Mouse (Mus musculus): ENCODE measurements around the gene Noc2l.

Gene Noc2l

DNA sequence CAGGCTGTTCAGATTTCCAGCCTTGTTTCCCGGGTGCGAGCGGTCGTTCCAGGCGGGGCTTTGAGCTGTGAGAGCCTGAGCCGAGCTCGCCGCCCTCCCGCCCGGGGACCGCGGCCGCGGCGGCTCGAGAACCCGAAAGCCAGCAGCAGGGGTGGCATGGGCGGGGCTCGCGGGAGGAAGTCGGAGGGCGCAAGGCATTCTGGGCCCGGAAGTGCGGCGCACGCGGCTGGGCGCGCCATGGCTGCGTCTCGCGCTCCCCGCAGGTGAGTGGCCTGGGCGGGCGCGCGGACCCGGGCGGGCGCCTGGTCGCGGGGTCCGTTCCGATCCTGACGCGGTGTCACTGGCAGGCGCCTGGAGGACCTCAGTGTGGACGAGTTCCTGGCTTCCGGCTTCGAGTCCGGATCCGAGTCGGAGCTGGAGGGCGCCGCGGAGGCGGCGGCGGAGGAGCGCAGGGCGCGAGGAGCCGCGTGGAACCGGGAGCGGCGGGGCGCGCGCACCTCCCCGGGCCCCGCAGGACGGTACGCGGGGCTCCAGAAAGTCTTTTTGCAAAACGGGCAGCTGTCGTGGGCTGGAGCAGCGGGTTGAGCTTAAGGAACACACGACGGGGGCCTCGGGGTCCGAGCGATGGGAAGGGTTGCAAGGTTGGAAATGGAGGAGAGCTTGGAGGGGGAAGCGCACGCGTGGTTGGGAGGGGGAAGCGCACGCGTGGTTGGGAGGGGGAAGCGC, at the start of gene Noc2l:
Gene Noc2l, plus strand, starts transcription at position 203 of the 726 bp plus-strand sequence.
- DNase-seq (ENCODE audit: low spot score), result peak; percentile 79

- no peak for DNase-seq (ENCODE audit: low spot score)
Observed at GRCm38 (mm10) chr4:156188162-156188810, 47.5 kb upstream of the Noc2l start.

DNA sequence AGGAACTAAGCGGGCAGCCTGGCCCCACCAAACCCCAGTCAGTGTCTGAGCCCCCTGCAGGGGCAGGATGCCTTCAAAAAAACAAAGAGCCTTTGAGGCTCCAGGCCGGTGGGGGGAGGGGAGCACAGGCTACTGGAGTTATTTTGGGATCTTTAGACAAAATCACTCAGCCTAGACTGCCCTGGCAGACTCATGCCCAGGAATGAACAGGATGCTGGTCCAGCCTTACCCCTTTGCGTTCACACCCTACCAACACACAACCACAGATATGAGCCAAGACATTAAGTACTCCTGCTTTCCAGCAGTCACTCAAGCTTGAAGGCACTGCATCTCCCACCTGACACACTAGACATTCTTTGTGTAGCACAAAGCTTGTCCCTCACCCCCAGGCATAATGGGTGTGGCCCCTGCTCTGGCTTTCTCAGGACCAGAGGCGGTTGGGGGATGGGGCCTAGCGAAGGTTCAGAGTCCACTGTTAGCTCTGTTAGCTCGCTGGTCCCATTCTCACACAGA, 46.9 kb upstream of the Noc2l start:
- DNase-seq (ENCODE audit: low spot score), result no peak

DNA sequence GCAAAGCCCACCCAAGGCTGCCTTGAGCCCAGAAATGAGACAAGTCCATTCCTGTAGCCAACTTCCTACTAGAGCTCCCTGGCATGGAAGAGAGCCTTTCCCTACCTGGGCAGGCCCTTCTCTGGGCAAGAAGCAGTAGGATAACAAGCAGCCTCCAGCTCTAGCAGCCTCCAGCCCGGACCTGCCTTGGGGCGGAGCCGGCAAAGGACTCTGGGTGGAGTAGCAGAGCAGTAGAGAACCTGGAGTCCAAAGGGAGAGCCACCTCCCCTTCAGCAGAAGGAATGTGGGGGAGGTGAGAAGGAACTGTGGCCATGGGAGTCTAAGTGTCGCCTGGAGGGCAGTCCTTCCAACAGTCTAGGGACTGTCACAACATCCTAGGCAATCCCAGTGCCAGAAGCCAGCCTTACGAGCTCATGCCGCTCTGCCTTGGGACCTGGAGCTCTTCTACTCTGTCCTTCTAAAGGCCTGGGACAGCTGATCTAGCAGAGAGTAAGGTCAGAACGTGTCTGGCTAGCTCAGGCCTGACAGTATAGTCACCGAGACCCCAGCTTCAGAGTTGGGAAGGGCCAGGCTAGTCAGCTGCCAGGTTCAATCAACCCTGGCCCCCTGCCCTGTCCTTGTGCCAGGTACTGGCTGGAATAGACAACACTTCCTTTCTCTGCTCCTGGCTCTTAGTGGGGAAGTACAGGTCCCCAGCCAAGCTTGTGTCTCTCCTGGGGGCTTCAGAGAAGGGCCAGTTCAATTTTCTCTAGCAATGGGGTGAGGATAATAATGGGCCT, 43.2 kb upstream of the Noc2l start:
- DNase-seq (ENCODE audit: low spot score), result no peak

- no peak for DNase-seq (ENCODE audit: low spot score)
Observed at GRCm38 (mm10) chr4:156193200-156193590, 42.6 kb upstream of the Noc2l start.

- DNase-seq (ENCODE audit: low spot score), result no peak
Observed at GRCm38 (mm10) chr4:156193906-156194305, 41.9 kb upstream of the Noc2l start.

GRCm38 (mm10) chr4:156194346-156194745, 41.5 kb upstream of the Noc2l start:
- no peak for DNase-seq (ENCODE audit: low spot score)

DNA sequence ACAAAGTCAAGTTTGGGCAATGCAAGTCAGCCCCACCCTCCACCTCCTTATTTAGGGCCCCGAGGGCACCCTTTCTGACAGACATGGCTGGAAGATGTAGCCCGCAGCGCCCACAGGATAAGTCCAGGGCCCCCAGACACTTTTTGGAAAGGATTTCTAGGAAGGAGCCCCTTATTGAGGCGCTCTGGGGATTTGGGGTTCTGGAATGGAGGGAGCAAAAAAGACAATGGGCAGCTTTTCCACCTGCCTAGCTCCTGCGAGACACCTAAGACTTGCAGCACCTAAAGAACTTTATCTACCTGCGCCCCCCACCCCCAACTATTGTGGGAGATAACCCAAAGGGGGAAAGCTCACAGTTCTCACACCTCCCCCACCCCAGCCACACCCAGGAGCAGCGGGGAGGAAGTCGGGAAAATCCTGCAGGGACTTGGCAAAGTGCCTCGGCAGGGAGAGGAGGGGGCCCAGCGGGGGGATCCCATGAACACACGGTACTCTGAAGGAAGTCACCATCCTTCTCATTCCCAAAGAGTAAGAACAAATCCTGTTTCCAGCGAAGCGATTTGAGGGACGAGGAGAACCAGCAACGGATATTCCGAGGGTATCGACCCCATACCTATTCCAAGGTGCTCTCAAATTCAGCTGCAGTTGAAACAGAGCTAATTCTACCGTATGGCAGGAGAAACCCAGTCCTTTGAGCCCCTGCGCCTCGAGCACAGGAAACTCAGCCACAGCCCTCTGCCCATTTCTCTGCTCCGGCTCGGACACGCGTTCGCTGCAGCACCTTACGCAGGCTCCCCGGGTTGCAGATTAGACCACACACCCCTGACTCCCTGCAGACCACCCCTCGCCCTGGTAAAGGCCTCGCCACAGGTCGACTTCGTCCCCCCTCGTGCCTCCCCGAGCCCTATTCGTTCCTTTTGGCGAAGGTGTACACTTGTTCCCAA, 39.6 kb upstream of the Noc2l start:
- no peak for DNase-seq (ENCODE audit: low spot score)

DNA sequence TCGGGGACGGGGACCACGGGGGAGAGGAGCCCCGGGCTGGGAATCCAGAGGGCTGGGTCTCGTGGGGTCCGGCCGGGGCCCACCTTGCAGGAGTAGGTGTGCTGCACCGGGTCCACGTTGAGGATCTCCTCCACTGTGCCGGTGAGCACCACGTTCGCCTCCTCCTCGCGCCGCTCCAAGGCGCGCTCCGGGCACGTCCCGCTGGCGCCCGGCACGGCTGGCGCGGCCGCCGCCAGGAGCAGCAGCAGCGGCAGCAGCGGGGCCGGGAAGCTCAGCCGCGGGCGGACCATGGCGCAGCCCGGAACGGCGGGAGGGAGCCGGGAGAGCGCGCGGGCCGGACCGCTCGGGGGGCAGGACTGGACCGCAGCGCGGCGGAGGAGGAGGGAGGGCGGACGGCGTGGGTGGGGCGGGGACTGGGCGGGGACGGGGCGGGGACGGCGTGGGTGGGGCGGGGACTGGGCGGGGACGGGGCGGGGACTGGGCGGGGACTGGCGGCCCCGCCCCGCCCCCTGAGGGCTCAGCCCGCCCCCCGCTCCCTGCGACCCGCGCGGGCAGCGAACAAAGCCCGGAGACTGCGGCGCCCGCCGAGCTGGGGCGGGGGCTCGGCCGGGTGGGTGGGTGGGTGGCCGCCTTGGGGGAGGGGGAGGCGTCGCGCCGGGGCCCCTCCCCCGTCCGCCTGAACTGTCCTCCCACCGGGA, 38.5 kb upstream of the Noc2l start, which contains the start of gene Agrn:
Gene Agrn, minus strand, starts transcription at position 358 of the 698 bp plus-strand sequence.
- no peak for DNase-seq (ENCODE audit: low spot score)

DNA sequence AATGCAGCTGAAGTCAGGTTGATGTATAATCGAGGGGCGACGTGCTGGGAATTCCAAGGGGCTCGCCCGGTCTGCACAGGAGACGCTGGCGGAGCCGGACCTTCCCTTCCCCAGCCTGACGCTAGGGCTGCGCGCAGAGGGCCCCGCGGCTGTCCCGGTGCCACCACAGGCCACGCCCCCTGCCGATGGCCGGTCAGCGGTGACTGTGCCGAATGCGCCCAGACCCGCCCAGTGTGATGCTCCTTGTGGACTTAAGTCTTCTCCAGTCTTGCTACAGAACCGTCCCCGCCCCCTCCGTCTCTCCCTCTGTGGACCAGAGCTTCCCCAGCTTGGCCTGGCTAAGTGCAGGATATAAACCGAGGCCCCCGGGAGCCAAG, 38.0 kb upstream of the Noc2l start:
- DNase-seq (ENCODE audit: low spot score), result peak; percentile 70

GRCm38 (mm10) chr4:156200623-156201475, 35.0 kb upstream of the Noc2l start, which contains the start of gene Isg15:
TSS of gene Isg15 (minus strand) at chr4:156200818.
- DNase-seq (ENCODE audit: low spot score), result no peak

GRCm38 (mm10) chr4:156202462-156202893, 33.3 kb upstream of the Noc2l start:
- DNase-seq (ENCODE audit: low spot score), result no peak

- no peak for DNase-seq (ENCODE audit: low spot score)
Observed at GRCm38 (mm10) chr4:156203001-156203412, 32.8 kb upstream of the Noc2l start, which contains the start of gene AW011738. TSS of gene AW011738 (plus strand) at chr4:156203304.

GRCm38 (mm10) chr4:156203413-156204131, 32.2 kb upstream of the Noc2l start:
- DNase-seq (ENCODE audit: low spot score), result no peak

DNA sequence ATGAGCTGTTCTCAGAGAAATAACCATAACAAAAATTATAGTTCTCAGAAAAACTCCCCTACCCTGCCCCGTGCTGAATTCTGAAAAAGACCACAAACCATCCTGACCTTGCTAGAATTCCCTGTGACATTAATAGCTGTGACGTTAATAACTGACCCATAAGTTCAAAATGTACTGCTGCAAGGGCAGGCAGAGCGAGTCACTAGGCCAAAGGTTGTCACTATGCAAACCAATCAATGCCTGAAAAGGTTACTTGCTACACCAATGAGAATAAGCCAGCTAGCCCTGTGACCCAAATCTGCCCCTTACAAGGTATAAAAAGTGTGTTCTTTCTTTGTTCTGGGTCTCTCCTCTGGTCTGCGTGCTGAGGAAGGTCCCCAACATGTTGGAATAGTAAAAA, 26.9 kb upstream of the Noc2l start:
- DNase-seq (ENCODE audit: low spot score), result no peak

DNA sequence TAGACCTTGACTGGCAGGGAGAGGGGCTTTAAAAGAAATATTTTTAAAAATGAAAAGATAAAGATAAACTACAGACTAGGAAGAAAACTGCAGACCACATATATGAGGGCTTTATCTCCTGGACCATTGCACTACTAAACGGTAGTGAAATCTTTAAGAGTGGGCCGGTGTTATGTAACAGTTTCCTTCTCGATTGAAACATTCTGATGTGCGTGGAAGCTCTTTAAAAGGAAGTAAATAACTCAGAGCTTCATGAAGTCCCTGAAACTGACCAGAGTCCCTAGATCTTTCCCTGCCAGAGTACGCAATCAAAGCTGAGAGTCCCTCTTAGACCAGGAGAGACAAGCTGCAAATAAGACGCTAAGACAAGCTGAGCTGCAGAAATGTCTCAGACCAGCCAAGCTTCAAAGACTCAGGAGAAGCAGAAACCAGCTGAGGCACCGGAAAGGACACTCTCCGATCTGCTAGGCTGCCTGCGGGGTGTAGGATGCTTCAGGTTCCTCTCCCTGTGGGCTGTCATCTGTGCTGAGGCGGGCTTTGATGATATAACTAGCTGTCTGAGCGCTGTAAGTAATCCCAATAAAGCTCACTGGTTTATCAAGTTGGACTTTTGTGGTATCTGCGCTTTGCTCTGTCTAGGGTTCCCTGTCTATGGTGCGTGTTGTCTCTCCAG, 25.7 kb upstream of the Noc2l start:
- DNase-seq (ENCODE audit: low spot score), result no peak

DNA sequence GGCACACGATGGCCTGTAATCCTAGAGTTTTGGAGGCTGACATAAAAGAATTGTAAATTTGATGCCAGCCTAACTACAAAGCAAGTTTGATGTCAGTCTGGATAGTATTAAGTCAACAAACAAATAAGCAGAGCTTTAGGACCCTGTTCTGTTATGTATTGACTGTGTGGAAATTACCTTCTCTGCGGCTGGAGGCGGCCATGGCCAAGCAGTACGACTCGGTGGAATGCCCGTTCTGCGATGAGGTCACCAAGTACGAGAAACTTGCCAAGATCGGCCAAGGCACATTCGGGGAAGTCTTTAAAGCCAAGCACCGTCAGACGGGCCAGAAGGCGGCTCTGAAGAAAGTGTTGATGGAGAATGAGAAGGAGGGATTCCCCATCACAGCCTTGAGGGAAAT, 22.7 kb upstream of the Noc2l start:
- DNase-seq (ENCODE audit: low spot score), result no peak

DNA sequence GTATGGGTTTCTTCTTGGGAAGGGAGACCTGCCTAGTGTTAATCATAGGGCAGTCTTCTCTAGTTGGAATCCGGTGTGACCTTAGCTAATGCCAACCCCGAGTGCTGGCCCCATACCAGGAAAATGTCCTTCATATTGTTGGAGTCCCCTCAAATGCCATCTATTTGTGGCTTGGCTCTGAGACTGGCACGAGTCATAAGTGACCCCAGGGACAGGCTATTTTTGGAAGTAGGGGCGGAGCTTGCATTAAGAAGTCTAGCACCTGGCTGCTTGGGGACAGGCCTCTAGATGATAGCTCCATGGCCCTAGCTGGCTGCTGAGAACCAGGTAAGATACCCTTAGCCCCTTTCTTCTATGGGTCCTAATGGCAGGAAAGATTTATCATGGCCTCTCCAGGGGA, 20.2 kb upstream of the Noc2l start, which contains the start of gene Perm1:
Gene Perm1, plus strand, starts transcription at position 220 of the 400 bp plus-strand sequence.
- no peak for DNase-seq (ENCODE audit: low spot score)
